Mouse (Mus musculus): ENCODE data around the gene Camkmt. TPM values are rescaled to one million over a fixed set of nuclear protein-coding genes. Genes with fewer than 3 reads are reported as not detected.
A peak's percentile ranks its signal among the peaks of the same experiment; 100 is the strongest.

The Camkmt gene
- total RNA-seq, 4 experiments from 2014 or later = 8.1 to 13.6 (median 10.7) TPM

DNA sequence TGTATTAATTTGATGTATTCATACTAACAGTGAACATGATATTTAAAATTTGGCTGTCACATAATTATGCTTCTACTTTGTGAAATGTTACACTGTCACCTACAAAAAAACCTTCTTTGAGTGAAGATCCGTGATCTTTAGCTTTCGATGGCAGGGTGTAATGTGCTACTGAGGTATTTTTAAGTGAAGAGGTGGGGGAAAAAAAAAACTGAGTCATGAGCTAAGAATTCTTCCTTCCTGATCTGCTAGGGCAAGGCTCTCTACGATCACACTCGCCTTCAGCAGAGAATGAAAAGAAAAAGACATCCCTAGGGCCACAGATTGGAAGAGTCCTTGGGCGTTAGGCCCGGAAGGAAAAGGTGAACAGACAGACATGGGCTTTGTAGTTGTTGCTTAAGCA, 201.9 kb downstream of the Camkmt start:
- no peak for DNase-seq

DNA sequence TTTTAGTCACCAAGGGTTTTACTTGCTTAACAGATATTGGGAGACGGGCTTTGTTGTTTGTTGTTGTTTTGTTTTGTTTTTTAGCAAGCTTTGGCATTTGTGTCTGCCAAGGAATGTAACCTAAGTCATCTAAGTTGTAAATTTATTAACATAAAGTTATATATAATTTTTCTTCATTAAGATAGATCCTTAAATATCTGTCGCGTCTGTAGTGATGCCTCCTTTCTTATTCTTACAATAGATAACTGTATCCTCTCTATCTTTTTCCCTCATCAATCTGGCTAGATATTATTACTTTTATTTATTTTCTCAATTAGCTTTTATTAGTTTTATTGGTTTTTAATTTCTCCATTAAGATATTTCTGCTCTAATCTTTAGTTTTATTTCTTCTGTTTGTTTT, 213.3 kb downstream of the Camkmt start:
- DNase-seq = no peak

DNA sequence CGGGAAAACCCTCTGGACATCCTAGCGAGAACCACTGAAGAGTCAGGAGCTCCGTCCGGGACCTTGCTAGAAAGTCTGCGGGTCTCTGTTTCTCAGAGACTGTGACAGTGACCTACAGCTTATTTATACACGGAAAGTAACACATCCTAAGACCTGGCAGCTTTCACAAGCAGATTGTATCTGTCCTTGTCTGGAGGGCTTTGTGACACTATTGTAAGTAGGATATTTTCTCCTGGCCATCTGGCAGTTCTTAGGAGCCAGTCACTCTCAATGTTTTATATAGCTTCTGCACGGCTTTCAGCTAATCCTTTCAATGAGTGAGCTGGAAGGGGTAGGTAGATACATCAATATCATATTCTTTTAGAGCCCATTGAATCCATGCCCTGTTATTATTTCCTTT, 218.2 kb downstream of the Camkmt start:
- no peak for DNase-seq

DNA sequence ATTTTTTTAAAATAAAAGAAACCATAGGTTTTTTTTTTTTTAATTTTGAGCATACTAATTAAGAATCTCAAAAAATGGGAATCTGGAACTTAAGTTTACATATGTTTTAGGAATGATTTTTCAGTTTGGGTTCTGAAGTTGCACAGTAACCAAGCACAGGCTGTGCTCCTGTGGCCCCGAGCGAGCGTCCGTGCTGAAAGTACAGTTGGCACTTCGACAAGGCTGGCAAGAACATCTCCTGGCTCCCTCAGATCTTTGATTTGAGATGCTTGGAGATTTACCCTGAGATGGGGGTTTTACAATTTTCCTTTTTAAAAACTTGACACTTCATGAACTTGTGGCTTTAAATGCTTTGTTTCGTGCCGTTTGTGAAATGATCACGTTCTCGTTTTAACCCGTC, 218.7 kb downstream of the Camkmt start:
- DNase-seq = no peak

DNA sequence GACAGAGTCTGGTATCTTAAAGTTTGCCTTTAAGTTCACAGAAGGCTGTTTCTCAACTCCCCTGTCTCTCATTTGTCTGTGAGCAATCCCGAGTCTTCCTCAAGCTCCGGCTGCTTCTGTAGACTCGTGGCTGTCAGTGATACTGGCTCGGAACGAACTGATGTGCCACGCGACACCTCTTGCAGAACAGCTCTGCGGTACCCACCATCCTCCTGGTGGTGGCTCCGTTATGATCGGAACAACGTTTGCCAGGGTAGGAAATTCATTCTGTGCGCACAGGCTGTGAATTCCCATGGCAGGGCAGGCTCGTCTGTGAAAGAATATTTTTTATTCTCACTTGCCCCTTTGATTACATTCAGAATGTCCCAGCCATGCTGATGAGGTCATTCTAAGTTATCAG, 221.0 kb downstream of the Camkmt start:
- DNase-seq = no peak

DNA sequence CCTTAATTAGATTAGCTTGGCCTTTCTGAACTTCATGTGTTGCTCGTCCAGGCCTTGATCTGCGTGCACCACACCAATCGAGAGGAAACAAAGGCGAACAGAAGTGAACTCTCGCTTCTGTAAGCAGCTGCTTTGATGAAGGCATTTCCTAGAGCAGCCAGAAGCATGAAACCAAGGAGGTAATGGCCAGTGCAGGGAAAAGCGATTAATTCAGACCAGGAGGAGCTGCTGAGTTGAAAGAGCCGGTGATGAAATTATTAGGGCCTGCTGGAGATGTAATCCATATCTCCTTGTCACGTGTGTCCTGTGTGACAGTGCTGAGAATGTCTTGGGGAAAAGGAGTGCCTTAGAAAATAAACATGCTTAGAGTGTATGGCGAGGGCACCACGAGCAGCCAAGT, 228.0 kb downstream of the Camkmt start:
- DNase-seq = no peak

DNA sequence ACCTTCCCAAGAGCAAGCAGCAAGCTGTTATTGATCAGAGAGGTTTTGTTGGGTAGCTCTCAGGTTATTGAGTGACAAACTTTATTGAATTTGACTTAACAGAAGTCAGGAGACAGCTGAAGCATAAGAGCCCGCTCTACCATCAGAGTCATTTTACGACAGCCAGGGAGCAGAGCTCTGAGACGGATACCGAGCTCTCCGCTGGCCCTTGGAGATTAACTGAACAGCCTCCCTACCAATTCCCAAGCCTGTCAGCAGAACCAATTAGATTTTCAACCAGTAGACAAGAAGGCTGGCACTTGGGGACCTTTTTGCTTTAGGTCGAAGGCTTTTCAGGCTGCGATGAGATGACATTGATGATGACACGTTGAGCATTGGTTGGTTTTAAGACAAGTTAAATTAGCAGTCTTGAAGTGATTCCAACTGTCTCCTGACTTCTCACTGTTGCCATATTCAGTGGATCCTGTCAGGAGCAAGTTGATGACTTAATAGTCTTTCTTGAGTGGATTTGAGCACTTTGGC, 229.5 kb downstream of the Camkmt start:
- DNase-seq = no peak

DNA sequence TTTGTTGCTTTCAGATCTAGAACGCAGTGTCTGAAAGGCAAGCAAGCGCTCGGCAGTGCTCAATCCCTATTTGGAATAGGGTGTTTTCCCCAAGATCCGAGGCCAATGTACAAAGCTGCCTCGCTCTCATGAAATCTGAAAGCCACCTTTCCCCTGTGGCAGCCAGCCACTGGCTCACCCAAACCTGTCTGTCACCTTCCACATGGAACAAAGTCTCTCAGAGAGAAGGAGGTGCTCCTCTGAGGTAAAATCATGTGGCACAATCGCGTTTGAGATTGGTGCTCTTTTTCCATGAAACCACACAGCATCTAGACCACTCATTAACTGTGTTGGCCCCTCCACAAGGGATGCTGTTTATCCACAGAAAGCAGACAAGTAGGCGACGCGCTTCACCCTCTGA, 238.5 kb downstream of the Camkmt start:
- no peak for DNase-seq

DNA sequence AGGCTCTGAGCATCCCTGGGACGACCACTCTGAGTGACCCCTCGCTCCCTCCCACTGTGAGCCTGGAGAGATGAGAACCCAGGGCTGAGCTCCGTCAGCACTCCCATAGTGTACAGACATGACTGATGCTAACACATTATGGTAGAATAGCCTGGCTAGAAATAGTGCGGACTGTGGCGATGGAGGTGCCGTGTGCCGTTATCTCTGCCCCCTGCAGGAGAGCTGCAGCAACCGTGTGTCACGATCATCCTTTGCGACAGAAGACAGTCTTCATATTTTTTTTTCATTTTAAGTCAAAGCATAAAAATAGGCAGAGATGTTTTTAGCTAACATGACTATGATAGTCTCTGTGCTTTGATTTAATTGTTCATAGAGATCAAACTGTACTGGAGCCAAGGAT, 245.1 kb downstream of the Camkmt start:
- DNase-seq = no peak

DNA sequence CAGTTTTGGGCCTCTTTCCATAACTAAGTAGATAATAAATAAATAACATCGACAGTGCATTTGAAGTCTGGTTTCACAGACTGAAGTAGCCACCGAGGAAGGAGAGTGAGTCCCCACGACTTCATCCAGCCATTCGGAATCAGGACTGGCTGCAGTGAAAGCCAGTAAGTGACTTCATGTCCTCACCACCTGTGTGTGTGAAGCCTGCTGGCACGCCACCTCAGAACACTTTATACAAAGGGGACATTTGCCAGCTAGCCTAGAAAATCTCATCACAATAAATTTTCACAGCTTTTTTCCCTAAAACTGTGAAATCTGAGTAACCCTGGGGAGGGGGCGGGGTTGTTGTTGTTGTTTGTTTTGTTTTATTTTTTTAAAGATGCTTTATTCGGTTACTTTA, 247.3 kb downstream of the Camkmt start:
- no peak for DNase-seq

DNA sequence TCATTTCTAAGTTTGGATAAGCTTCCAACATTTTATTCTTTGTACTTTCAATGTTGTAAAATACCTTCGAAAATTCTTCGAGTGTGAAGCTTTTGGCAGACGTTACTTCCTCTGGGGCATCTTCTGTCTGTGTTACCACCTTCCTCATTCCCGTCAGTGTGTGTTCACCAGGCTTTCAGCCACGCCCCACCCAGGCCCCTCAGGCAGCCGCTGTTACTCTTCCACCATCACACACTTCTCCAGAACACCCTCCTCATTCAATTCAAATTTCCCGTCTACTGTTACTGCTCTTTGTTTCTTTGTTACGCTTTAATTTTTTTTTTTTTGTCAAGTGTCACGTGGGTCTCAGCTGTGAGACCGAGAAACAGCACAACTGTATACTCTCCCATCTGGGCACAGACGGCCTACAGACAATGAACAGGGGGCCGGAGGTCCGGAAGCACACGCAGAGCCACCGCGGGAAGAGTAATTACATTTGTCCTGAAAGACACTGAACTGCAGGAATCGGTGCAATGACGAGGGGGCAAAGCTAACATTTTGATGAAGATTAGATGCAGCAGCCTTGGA, 250.9 kb downstream of the Camkmt start:
- DNase-seq = no peak

DNA sequence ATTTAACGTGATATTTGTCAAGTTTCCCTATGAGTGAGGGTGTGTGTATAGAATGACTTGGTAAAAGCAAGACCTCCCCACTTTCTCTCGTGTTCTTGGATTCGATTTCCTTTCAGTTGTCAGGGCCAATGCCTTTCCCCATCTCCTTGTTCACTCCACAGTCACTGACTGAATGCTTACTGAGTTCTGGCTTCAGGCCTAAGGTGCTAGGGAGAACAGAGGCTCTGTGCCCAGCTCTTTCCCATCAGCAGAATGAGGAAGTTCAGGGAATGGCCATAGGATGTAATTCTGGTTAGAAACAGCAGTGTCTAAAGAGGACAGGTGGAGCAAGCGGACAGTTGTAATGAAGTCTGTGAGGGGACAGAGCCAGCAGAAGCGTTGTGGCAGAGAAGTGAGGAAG, 252.1 kb downstream of the Camkmt start:
- DNase-seq = no peak

DNA sequence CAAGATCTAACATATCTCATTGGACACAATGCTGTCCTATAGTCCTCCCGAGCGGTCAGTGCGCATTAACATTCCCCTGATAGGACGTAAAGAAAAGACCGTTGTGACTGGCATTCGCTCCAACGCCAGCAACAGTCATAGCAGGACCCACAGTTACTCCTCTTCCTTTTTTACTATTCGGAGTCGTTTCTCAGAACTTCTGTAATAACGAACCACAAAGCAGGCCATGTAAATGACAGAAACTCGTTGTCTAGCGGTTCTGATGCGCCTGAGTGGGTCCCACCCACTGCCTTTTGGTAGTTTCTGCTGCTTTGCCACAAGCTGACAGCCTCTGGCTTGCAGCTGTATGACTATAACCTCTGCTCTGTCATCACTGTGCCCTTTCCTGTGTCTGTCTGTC, 253.1 kb downstream of the Camkmt start:
- no peak for DNase-seq

DNA sequence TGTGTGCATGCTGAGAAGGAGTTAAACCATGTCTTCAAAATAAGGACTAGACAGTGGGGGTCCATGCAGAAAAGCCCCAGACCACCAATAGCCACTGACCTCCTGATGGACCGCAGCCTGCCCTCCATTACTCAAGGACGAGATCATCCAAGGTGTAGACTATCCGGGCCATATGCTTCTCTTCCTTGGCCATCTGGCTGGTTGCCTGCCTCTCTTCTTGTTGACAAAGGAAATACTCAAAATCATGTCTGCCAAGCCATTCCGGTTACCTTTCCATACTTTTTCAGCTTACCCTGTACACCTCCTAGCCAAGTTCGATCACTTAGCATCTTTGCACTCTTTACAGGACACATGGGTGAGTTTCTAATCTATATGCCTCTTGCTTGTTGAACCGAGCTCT, 256.3 kb downstream of the Camkmt start:
- no peak for DNase-seq

DNA sequence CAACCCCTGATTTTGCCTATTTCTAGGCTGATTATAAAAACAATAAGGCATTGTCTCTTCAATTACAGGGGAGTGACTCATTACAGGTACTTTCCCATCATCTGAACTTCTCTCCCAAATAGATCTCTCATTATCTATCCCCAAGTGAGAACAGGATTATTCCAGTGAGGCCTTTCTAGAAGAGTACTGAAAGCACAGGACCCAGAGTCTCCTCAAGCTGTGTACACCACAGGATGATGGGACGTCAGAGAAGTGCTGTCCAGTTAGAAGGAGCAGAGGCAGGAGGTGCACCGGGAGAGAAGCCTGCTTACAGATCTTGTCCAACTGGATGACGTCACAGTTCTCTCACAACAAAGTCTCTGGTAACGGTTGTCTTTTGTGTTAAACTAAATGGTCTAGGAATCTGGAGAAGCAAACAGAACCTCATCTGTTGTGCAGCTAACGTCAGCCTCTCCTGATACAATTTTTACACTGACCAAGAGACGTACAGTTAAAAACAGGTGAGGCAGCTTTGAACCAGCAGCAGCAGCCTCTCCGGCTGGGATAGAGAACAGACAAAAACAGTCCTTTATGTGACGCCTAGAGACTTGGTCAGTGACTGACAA, 259.1 kb downstream of the Camkmt start:
- no peak for DNase-seq

DNA sequence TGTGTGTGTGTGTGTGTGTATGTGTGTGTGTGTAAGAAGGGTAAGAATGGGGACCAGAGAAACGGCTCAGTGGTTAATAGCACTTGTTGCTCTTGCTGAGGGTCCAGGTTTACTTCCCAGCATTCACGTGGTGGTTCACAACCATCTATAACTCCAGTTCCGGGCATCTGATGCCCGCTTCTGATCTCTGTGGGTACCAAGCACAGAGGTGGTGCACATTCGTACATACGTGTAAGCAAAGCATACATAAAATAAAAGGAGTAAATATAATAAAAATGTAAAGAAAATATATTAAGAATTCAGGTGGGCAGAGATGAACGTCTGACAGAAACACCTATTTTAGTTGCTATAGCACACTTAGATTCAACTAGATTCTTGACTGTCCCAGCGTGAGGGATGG, 260.9 kb downstream of the Camkmt start:
- DNase-seq = no peak

DNA sequence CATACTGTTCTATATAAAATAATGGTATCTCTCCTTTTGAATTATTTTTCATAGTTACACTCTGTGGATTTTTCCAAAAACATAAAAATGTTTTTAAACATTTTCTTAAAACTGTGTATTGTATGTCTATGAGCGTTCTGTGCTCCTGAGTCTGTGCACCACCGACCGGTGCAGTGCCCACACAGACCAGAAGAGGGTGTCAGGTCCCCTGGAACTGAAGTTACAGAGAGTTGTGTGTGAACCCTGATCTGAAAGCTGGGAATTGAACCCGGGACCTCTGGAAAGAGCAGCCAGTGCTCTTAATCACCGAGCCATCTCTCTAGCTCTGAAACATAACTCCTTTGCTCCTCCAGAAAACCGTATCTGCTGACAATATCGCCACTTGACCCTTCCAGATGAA, 262.4 kb downstream of the Camkmt start:
- DNase-seq = no peak

DNA sequence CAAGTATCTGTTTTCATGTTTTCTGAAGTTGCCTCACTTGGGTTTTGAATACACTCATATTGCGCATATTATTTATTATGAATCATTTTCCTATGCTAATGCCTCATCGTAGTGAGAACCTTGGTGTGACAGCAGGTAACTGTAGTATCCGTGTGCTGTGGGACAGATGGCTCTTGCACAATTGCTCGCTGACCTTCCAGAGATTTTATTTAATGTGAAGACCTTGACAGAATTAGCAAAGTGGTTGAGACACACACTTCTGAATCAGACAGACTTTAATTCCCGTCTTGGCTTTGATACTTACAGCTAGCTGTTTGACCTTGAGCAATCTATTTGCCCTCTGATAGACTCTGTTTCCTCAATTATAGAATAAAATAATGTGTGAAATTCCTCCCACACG, 262.8 kb downstream of the Camkmt start:
- peak; percentile 37 for DNase-seq

DNA sequence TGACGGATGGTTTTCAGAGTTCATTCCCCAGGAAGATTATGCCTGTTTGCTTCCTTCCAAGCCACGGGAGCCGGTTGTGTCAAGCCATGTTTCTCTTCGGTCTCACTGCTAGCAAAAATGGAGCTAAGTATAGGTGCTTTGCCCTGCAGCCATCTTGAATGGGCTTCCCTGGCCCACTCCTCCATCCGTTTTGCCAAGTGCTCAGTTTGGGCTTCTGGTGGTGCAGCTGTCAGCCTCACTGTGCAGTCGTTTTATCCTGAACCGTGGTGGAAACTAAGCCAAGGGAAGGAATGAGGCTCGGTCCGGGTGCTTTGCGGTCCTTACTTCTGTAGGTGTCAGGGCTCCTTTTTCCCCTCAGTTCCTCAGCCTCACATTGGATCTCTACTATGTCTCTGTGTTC, 263.3 kb downstream of the Camkmt start:
- DNase-seq = no peak

DNA sequence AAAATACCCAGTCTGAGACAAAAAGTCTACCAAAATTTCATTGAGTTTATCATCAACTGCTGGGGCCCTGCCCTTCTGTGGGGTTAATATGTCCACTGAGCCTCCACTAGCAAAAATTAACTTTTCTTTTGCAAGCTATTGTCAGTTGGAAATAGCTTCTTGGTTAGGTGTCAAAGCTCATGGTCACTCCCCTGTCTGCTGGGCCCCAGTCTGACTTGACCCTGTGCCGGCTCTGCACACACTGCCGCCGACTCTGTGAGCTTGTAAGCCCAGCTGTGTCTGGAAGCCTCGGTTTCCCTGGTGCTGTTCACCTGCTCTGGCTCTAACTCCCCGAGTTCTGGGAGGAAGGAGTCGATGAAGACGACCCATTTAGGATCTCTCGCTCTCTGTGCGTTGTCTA, 265.0 kb downstream of the Camkmt start:
- DNase-seq = no peak

DNA sequence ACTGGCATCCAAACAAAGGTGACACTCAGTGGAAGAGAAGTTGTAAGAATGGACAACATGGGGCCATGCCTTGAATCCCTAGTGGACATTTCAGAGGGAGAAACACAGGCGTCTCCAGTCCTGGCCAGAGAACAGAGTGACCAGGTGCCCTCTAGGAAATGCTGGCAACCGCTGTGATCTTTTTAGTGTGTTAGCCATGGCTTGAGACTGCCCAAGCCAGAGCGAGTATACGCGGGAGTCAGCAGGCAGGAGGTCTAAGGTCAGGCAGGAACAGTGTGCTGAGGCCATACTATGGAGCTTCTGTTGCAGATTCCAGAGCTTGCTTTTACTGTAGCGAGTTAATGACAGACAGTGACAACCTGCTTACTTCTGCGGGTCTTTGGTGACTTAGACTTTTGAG, 270.7 kb downstream of the Camkmt start:
- no peak for DNase-seq

DNA sequence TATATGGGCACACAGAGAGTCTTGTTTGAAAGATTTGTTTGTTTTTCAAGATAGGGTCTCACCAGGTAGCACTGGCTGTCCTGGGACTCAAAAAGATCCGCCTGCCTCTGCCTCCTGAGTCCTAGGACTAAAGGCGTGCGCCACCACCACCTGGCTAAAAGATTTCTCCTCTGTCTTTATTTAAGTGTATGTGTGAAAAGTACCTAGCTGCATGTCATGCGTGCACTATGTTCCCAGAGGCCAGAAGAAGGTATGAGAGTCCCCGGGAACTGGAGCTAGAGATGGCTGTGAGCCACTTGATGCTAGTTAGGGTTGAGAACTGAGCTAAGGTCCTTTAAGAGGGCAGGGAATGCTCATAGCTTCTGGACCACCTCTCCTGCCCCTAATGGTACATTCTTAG, 277.0 kb downstream of the Camkmt start:
- no peak for DNase-seq

DNA sequence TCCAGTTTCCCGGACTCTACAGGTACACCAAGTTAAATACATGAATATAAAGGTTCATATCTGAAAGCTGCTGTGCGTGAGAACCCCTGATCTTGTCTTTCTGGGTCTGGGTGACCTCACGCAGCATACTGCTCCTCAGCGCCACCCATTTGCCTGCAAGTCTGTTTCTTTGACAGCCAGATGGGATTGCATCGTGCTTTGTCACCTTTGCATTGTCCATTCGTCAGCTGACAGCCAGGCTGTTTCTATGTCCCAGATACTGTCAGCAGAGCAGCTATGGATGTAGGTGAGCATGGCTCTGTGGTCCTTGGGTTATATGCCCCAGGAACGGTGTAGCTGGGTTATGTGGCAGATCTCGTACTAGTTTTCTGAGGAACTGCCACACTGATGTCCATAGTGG, 278.4 kb downstream of the Camkmt start:
- no peak for DNase-seq

DNA sequence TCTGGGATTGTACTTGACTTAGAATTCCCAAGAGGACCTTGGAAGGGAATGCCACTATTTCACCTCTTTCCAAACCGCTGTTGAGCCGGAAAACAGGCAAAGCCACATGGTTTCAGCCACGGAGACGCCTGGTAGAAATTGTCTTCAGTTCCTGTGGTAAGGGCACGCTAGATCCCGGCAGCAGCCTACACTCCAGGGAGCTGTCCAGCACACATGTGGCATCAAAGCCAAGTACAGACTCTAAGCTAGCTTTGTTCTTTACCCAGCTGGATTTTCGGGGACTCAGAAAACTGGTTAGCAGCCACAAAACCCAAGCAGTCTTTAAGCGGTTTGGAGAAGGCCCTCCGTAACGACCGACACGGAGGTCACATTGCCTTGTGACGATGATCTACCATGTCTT, 281.7 kb downstream of the Camkmt start:
- DNase-seq = no peak

DNA sequence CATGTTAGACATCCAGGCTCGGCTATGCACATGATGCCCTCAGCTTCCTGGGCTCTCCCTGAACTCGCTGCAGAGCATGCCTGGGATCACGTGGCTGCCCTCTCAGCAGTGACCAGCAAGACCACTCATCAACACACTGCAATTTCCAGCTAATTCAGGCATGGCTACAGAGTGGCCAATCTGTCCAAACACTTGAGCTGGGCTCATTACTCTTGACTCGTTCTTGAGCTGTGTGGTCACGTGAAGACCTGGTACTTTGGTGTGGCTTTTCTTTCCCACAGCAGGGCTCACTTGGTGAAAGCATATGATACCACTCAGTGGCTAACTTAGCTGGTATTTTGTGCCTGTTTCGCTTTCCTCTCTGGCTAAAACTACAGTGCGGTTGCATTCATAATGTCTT, 282.2 kb downstream of the Camkmt start:
- no peak for DNase-seq
